Mouse (Mus musculus) stomach, postnatal 0 days (tissue): ENCODE measurements around the gene Nt5c2. TPM values are rescaled to one million over a fixed set of nuclear protein-coding genes. Genes with fewer than 3 reads are reported as not detected.
"Not testable (repeated sequence)": the region's sequence is repeated elsewhere in the genome, so short reads cannot be mapped to it uniquely, and the experiment has no call there.

Source experiments
- ATAC-seq: fragments of 200-750 bp; cut with Nextera tagmentation; 2 replicates; pipeline ENCODE4 v1.8.0; 2017; ENCODE audit not compliant: low FRiP score, low TSS enrichment
- DNase-seq: peaks from one replicate; pipeline ENCODE4 v3.0.0-alpha.2; 2016; ENCODE audit warnings: low spot score
- H3K27ac ChIP-seq: fragments of 300-500 bp; sonication (generic); replicated peaks from 2 replicates; pipeline ENCODE4 v1.5.1; 2014; ENCODE audit warnings: mild to moderate bottlenecking, control low read depth
- H3K27me3 ChIP-seq: fragments of 300-500 bp; sonication (generic); 2 replicates; pipeline ENCODE4 v1.6.1; 2014; ENCODE audit warnings: low read length; ENCODE audit not compliant: control insufficient read depth, insufficient read depth
- H3K36me3 ChIP-seq: fragments of 300-500 bp; sonication (generic); 2 replicates; pipeline ENCODE4 v1.6.1; 2014; ENCODE audit warnings: low read length, mixed read lengths; ENCODE audit not compliant: control insufficient read depth, insufficient read depth
- H3K4me1 ChIP-seq: fragments of 300-500 bp; sonication (generic); replicated peaks from 2 replicates; pipeline ENCODE4 v1.6.1; 2014; ENCODE audit warnings: antibody characterized with exemption; ENCODE audit not compliant: control insufficient read depth, insufficient read depth
- H3K4me2 ChIP-seq: fragments of 300-500 bp; sonication (generic); replicated peaks from 2 replicates; pipeline ENCODE4 v1.6.1; 2014; ENCODE audit warnings: low read depth, mild to moderate bottlenecking, control low read depth, moderate library complexity
- H3K4me3 ChIP-seq: fragments of 300-500 bp; sonication (generic); 2 replicates; pipeline ENCODE4 v1.5.1; 2014; ENCODE audit warnings: low read depth, low read length, control low read depth
- H3K9ac ChIP-seq: fragments of 300-500 bp; sonication (generic); 2 replicates; pipeline ENCODE4 v1.6.1; 2014; ENCODE audit warnings: mild to moderate bottlenecking, low read length, control low read depth, mixed read lengths
- H3K9me3 ChIP-seq: fragments of 300-500 bp; sonication (generic); 2 replicates; pipeline ENCODE4 v1.6.1; 2016; ENCODE audit warnings: low read length; ENCODE audit not compliant: control insufficient read depth
- CTCF ChIP-seq: IDR thresholded peaks from 2 replicates; pipeline ENCODE4 v1.5.1; 2016; ENCODE audit warnings: antibody characterized with exemption, low read depth, mild to moderate bottlenecking, moderate library complexity
- EP300 ChIP-seq: optimal IDR thresholded peaks from 2 replicates; pipeline ENCODE3; 2016; ENCODE audit warnings: antibody characterized with exemption
- WGBS: fragments of 180-500 bp; shearing (Covaris S2); extraction: QIAGEN DNeasy Blood & Tissue Kit; methylation state at CpG from one replicate; pipeline ENCODE4 v1.1.7; 2014; 5-methylcytosine and 5-hydroxymethylcytosine counted together
- polyA plus RNA-seq: library from polyadenylated mRNA; unstranded; fragments of >200 nt; fragmentation: Nextera tagmentation; extraction: Ambion mirVana; gene quantifications from 2 replicates; pipeline ENCODE4 v1.2.1, GENCODE M21; 2015

Nt5c2 gene
- polyA plus RNA-seq, 1 experiment from 2014 or later, result 70.9 TPM

- H3K9me3 ChIP-seq, result no peaks in the 10 kb centered on the region
- H3K4me2 ChIP-seq, result no peak overlapping the region
- H3K27me3 ChIP-seq, result no peaks in the 10 kb centered on the region
- ATAC-seq, result no peak
- no peaks in the 10 kb centered on the region for H3K36me3 ChIP-seq
- peak overlapping the region; percentile 89 for H3K27ac ChIP-seq
- 28% methylated on average over 11 of the region's 11 CpGs for WGBS
- DNase-seq, result peak; percentile 53
- H3K4me1 ChIP-seq, result no peaks in the 10 kb centered on the region
- TF ChIP-seq CTCF (no peak), EP300 (no peak)
- no peak overlapping the region for H3K4me3 ChIP-seq
- H3K9ac ChIP-seq, result no peak overlapping the region
Observed at GRCm38 (mm10) chr19:46983966-46984380, 31.0 kb downstream of the Nt5c2 start.

- Histone ChIP-seq H3K4me2 (no peak overlapping the region), H3K36me3 (no peaks in the 10 kb centered on the region), H3K27me3 (no peaks in the 10 kb centered on the region), H3K27ac (peak overlapping the region; percentile 89), H3K4me3 (no peak overlapping the region), H3K9me3 (no peaks in the 10 kb centered on the region), H3K9ac (peak overlapping the region; percentile 35), H3K4me1 (no peaks in the 10 kb centered on the region)
- TF ChIP-seq EP300 (no peak), CTCF (no peak)
- ATAC-seq, result peak; percentile 26
- peak; percentile 81 for DNase-seq
- 39% methylated on average over 14 of the region's 14 CpGs for whole genome bisulfite sequencing
Observed at GRCm38 (mm10) chr19:46983352-46983965, 31.5 kb downstream of the Nt5c2 start.

GRCm38 (mm10) chr19:46981462-46981861, 33.5 kb downstream of the Nt5c2 start:
- no peak for ATAC-seq
- 43% methylated on average over 6 of the region's 6 CpGs for WGBS

GRCm38 (mm10) chr19:46979781-46980105, 35.2 kb downstream of the Nt5c2 start:
- no peak overlapping the region for H3K4me2 ChIP-seq
- H3K27me3 ChIP-seq, result no peaks in the 10 kb centered on the region
- no peak overlapping the region for H3K9ac ChIP-seq
- ATAC-seq (peak; percentile 81), DNase-seq (peak; percentile 61)
- 51% methylated on average over 3 of the region's 3 CpGs for WGBS
- H3K4me3 ChIP-seq, result no peak overlapping the region
- H3K36me3 ChIP-seq, result no peaks in the 10 kb centered on the region
- H3K4me1 ChIP-seq, result no peaks in the 10 kb centered on the region
- H3K9me3 ChIP-seq, result no peaks in the 10 kb centered on the region
- TF ChIP-seq EP300 (no peak), CTCF (no peak)
- peak overlapping the region; percentile 85 for H3K27ac ChIP-seq

More at GRCm38 (mm10) chr19:46981462-46981861, 33.5 kb downstream of the Nt5c2 start:
- no peaks in the 10 kb centered on the region for H3K4me1 ChIP-seq
- peak overlapping the region; percentile 83 for H3K27ac ChIP-seq
- DNase-seq, result no peak
- H3K4me3 ChIP-seq, result no peak overlapping the region
- H3K36me3 ChIP-seq, result no peaks in the 10 kb centered on the region
- TF ChIP-seq EP300 (no peak), CTCF (no peak)
- no peak overlapping the region for H3K4me2 ChIP-seq
- no peaks in the 10 kb centered on the region for H3K9me3 ChIP-seq
- no peaks in the 10 kb centered on the region for H3K27me3 ChIP-seq
- no peak overlapping the region for H3K9ac ChIP-seq

- Histone ChIP-seq H3K9ac (no peak overlapping the region), H3K9me3 (no peaks in the 10 kb centered on the region), H3K4me2 (no peak overlapping the region), H3K4me1 (no peaks in the 10 kb centered on the region), H3K4me3 (no peak overlapping the region), H3K36me3 (no peaks in the 10 kb centered on the region), H3K27me3 (no peaks in the 10 kb centered on the region), H3K27ac (peak overlapping the region; percentile 85)
- DNase-seq (peak; percentile 75), ATAC-seq (peak; percentile 73)
- peak; percentile 25; the same call in 1 of the 2 replicates for TF ChIP-seq CTCF
- TF ChIP-seq EP300, result no peak
- WGBS, result 70% methylated on average over 17 of the region's 17 CpGs
Observed at GRCm38 (mm10) chr19:46978920-46979780, 35.8 kb downstream of the Nt5c2 start.

GRCm38 (mm10) chr19:46978069-46978468, 36.9 kb downstream of the Nt5c2 start:
- not testable (repeated sequence) for H3K4me1 ChIP-seq, H3K27ac ChIP-seq, H3K4me3 ChIP-seq, H3K36me3 ChIP-seq, ATAC-seq, DNase-seq, H3K4me2 ChIP-seq, H3K9me3 ChIP-seq, H3K9ac ChIP-seq, H3K27me3 ChIP-seq
- 98% methylated on average over 3 of the region's 3 CpGs for WGBS
